Mouse (Mus musculus) lung, postnatal 0 days (tissue): ENCODE measurements at regions not wholly inside any gene's neighbourhood (a gene's known extent, or its start where the extent isn't known, plus 50 kb on each side); places are given as distances from the start of the nearest gene placed in this dataset.
"Not testable (repeated sequence)": the region's sequence is repeated elsewhere in the genome, so short reads cannot be mapped to it uniquely, and the experiment has no call there.

ENCODE experiments used
- CTCF ChIP-seq: IDR thresholded peaks from 2 replicates; pipeline ENCODE4 v1.5.1; 2016; ENCODE audit warnings: antibody characterized with exemption, mild to moderate bottlenecking
- EP300 ChIP-seq: IDR thresholded peaks from 2 replicates; pipeline ENCODE4 v1.6.1; 2016; ENCODE audit warnings: antibody characterized with exemption, mild to moderate bottlenecking, control low read depth

DNA sequence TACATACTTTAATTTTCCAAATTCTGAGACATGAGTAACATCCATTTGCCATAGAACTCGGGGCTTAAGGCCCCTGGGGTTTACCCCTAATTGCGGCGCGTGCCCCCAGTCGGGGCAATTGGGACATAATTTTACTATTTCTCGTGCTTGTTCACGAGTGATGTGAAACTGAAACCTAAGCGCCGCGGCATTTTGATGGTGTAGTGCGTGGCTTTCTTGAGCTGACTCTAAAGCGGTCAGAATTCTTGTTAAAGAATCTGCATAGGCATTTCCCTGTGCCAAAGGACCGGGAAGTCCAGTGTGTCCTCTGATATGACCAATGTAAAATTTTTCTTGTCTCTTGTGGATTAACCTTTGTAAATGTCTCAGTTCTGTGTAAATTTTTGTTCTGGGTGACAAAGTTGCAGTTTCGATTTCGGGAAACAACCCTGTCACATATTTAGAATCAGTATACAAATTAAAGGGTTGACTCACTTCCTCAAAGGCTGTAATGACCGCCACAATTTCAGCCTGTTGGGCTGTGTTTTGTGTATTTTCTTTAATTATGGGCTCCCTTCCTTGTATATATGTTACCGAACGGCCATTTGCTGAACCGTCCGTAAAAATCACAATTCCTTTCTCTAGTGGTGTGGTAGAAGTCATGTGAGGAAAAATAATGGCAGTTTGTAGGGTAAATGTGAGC is 1037.6 kb upstream of the Sel1l start:
- TF ChIP-seq CTCF, EP300: not testable (repeated sequence)
